Mouse (Mus musculus) embryo, embryonic 11 days (tissue): ENCODE measurements around the gene Upf2.
"Not testable (repeated sequence)": the region's sequence is repeated elsewhere in the genome, so short reads cannot be mapped to it uniquely, and the experiment has no call there.

Source experiments
- DNase-seq: peaks from one replicate; pipeline ENCODE4 v3.0.0-alpha.2; 2015

The Upf2 gene

GRCm38 (mm10) chr2:5950305-5950704 lies 964 bp upstream of the Upf2 start:
- DNase-seq, result peak; percentile 15

DNA sequence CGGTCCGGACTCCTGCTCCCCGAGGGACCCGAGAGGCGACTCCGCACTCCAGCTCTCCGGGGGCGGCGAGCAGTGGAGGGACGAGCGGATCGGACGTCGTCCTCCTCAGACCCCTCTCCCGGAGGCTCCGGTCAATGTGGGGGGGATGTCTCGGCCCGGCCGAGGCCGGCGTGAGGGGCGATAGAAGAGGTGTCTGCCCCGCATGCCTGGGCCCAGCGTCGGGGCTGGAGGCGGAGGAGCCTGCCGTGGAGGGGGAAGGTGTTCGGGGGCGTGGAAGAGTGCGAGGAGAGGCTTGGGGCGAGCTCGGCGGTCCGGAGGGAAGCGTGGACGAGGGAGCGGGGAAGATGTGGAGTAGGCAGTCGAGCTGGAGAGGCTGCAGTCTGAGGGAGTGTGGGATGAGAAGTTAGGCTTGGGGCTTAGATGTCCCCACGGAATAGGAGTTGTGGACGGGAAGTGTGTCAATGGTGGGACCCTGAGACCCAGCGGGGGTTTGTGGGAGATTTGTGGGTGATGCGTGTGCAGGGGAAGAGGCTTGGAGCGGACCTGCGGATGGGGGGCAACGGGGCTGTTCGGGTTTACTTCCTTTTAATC lies 447 bp downstream of the Upf2 start:
- DNase-seq, result no peak

DNA sequence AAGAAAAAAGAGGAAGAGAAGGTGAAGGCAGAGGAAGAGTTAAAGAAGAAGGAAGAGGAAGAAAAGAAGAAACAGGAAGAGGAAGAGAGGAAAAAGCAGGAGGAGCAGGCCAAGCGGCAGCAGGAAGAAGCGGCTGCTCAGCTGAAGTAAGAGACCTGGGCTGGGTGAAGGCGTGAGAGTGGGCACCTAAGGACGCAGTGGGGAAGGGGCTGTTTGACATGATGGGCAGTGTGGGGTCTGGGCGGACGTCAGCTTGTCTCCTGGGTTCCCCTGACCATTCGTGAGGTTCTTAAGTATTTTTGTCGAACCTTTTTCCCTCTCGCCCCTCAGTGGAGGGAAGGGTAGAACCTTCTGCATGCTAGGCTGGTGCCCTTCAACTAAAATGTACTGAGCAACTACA lies 6.4 kb downstream of the Upf2 start:
- no peak for DNase-seq

GRCm38 (mm10) chr2:5962265-5962664 lies 11.0 kb downstream of the Upf2 start:
- no peak for DNase-seq

GRCm38 (mm10) chr2:5963729-5964128 lies 12.5 kb downstream of the Upf2 start:
- DNase-seq, result not testable (repeated sequence)

- DNase-seq, result no peak
Observed at GRCm38 (mm10) chr2:5965972-5966371, 14.7 kb downstream of the Upf2 start.

GRCm38 (mm10) chr2:5970629-5971028 lies 19.4 kb downstream of the Upf2 start:
- not testable (repeated sequence) for DNase-seq

- no peak for DNase-seq
Observed at GRCm38 (mm10) chr2:5977532-5977931, 26.3 kb downstream of the Upf2 start.

DNA sequence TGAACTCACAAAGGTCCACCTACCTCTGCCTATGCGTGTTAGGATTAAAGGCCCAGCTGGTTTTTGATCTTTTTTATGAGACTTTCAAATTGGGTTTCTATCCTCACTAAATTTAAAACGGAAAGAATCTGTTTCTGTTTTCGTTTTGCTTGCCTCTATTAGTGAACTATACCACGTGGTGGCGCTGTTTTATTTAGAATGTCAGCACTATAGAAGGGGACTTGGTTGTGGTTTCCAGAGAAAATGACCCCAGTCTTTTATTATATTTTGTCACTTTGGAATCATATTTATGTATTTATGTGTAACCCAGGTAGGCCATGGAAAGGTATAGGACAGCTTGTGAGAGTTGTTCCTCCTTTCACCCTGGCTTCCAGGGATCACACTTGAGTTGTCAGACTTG lies 44.3 kb downstream of the Upf2 start:
- DNase-seq, result peak; percentile 81

- no peak for DNase-seq
Observed at GRCm38 (mm10) chr2:6003949-6004348, 52.7 kb downstream of the Upf2 start.

DNA sequence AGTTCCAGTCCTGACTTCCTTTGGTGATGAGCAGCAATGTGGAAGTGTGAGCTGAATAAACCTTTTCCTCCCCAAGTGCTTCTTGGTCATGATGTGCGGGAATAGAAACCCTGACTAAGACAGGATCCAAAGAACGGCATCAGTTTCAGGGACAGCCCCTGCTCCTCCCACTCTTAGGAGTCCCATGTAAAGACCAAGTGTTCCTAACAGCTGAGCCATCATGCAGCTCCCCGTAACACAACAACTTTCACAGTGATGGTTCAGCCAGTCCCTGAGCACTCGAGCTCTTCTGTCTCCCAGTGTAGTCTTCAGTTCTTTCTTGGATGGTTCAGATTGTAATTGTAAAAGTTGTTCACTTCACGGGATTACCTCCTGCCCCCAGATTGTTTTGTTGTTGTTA lies 63.3 kb downstream of the Upf2 start:
- DNase-seq, result no peak

DNA sequence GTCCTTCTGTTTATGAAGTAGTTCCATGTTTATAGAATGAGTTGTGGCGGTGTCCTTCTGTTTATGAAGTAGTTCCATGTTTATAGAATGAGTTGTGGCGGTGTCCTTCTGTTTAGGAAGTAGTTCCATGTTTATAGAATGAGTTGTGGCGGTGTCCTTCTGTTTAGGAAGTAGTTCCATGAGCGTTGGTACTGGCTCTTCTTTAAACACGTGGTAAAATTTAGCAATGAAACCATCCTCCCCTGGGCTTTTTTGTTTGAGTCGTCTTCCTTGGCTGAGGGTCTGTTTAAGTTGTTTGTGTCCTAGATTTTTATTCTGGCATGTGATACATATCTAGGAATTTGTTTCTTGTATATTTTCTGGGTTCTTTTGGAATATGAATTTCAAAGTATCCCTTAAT lies 63.9 kb downstream of the Upf2 start:
- DNase-seq, result not testable (repeated sequence)

GRCm38 (mm10) chr2:6020570-6020969 lies 69.3 kb downstream of the Upf2 start:
- no peak for DNase-seq

- no peak for DNase-seq
Observed at GRCm38 (mm10) chr2:6042644-6043043, 91.4 kb downstream of the Upf2 start.

DNA sequence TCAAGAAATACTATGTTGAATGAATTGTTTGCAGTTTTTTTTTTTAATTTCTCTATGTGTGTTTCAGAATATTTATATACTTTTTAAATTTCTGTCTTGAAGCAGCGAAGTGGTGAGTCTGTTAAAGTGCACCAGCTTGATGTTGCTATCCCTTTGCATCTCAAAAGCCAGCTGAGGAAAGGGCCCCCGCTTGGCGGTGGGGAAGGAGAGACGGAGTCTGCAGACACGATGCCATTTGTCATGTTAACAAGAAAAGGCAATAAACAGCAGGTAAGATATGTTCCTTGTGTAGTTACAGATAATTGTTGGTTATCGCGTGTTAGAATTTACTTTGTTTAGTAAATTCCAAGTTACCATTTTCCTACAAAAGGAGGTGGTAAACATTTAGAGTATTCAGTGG lies 95.5 kb downstream of the Upf2 start:
- DNase-seq, result no peak

- no peak for DNase-seq
Observed at GRCm38 (mm10) chr2:6048570-6048969, 97.3 kb downstream of the Upf2 start.

DNA sequence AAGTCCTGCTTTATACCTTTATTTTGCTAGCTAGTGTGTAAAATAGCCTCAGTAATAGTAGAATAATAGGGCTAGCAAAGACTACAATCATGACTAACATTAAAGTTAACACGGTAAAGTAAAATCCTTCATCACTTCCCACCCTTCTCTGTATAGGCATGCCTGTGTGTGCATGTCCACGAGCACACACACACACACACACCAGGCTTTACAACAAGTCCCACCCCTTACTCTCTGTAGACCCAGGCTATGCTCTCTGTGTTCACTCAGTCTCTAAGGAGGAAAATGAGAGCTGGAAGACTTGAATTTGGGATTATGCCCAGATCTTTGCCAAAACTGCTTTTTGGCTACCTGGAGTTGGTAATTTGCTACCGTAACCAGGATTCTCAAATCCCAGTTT lies 97.7 kb downstream of the Upf2 start:
- DNase-seq, result no peak

GRCm38 (mm10) chr2:6055466-6055865 lies 104.2 kb downstream of the Upf2 start:
- DNase-seq, result no peak

DNA sequence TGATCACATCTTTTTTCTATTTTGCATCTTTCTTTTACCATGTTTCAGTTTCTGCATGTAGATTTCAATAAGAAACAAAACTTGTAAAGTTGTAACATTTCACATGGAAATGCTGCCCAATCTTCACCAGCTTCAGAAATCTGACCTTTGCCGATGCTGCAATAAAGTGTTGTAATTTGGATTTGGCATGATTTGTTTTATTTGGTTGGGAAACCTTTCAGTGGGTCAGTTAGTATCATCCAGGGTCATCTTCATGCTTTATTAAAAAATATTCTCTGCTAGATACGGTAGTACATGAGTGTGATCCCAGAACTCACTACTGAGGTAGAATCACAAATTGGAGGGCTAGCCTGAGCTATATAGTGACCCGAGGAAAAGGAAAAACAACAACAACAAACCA lies 105.2 kb downstream of the Upf2 start:
- DNase-seq, result no peak

DNA sequence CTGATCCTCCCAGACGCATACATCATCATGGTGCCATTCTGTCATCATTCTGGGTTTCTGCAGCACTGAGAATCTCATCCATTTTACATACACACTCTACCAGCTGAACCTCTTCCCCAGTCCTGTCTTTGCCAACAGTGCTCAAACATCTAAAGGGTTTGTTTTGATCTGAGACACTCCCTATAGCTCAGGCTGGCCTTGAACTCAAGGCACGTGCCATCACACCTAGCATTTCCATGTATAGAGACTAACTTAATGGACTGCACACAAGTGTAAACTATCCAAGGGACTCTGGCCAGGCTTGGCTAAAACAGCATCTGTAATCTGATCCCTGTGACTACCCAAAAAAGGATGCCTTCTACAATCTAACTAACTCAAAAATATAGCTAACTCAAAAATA lies 108.0 kb downstream of the Upf2 start:
- no peak for DNase-seq

GRCm38 (mm10) chr2:6060071-6060804 lies 109.0 kb downstream of the Upf2 start:
- no peak for DNase-seq

GRCm38 (mm10) chr2:6067341-6067740 lies 116.1 kb downstream of the Upf2 start:
- DNase-seq, result no peak

DNA sequence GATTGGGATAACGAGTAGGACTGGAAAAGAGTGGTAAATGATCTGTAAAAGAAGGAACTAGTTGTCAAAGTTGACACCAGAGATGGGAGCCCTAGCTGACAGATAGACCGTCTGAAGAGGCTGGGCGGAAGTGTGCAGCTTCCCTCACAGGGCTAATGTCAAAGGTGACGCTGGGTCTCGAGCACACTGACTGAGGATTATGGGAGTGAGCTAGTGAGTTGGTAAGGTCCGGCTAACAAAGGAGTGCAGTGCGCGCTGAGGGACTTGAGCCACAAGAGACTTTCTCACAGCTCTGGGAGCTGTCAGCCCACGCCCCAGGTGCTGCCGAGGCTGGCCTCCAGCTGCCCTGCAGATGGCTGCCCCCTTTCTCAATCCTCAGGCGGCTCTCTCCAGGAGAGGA lies 119.7 kb downstream of the Upf2 start:
- DNase-seq, result no peak

GRCm38 (mm10) chr2:6071598-6072440 lies 120.5 kb downstream of the Upf2 start:
- DNase-seq, result no peak
